Mouse (Mus musculus) neural tube, embryonic 11.5 days (tissue): ENCODE measurements around the gene Ltbp3. TPM values are rescaled to one million over a fixed set of nuclear protein-coding genes. Genes with fewer than 3 reads are reported as not detected.

Experiments
- ATAC-seq: fragments of 200-750 bp; cut with Nextera tagmentation; 2 replicates; pipeline ENCODE4 v1.8.0; 2017; ENCODE audit warnings: moderate number of reproducible peaks, mild to moderate bottlenecking, moderate TSS enrichment, moderate library complexity; ENCODE audit not compliant: insufficient read depth, low FRiP score, low TSS enrichment
- DNase-seq: peaks from one replicate; pipeline ENCODE4 v3.0.0-alpha.2; 2015; ENCODE audit warnings: low spot score
- H3K27ac ChIP-seq: fragments of 300-500 bp; sonication (generic); 2 replicates; pipeline ENCODE4 v1.5.1; 2014; ENCODE audit warnings: low read depth, mild to moderate bottlenecking, low read length
- H3K27me3 ChIP-seq: fragments of 300-500 bp; sonication (generic); 2 replicates; pipeline ENCODE4 v1.6.1; 2014; ENCODE audit warnings: mild to moderate bottlenecking, low read length, mixed read lengths; ENCODE audit not compliant: control insufficient read depth, insufficient read depth
- H3K36me3 ChIP-seq: fragments of 300-500 bp; sonication (generic); 2 replicates; pipeline ENCODE4 v1.6.1; 2014; ENCODE audit warnings: mild to moderate bottlenecking, low read length, moderate library complexity, mixed read lengths; ENCODE audit not compliant: control insufficient read depth, insufficient read depth
- H3K4me1 ChIP-seq: fragments of 300-500 bp; sonication (generic); 2 replicates; pipeline ENCODE4 v1.6.1; 2014; ENCODE audit warnings: low read length, mixed read lengths; ENCODE audit not compliant: control insufficient read depth, insufficient read depth
- H3K4me2 ChIP-seq: fragments of 300-500 bp; sonication (generic); 2 replicates; pipeline ENCODE4 v1.6.1; 2014; ENCODE audit warnings: low read depth, mild to moderate bottlenecking, moderate library complexity
- H3K4me3 ChIP-seq: fragments of 300-500 bp; sonication (generic); 2 replicates; pipeline ENCODE4 v1.5.1; 2014; ENCODE audit warnings: low read depth, low read length
- H3K9ac ChIP-seq: fragments of 300-500 bp; sonication (generic); 2 replicates; pipeline ENCODE4 v1.6.1; 2014; ENCODE audit warnings: mild to moderate bottlenecking, low read length
- H3K9me3 ChIP-seq: fragments of 300-500 bp; sonication (generic); 2 replicates; pipeline ENCODE4 v1.6.1; 2016; ENCODE audit warnings: low read length; ENCODE audit not compliant: control insufficient read depth
- WGBS: fragments of 180-500 bp; shearing (Covaris S2); extraction: QIAGEN DNeasy Blood & Tissue Kit; methylation state at CpG from one replicate; pipeline ENCODE4 v1.1.7; 2014; 5-methylcytosine and 5-hydroxymethylcytosine counted together
- polyA plus RNA-seq: library from polyadenylated mRNA; unstranded; fragments of >200 nt; fragmentation: Nextera tagmentation; extraction: Ambion mirVana; gene quantifications from 2 replicates; pipeline ENCODE4 v1.2.1, GENCODE M21; 2014

Gene Ltbp3
- polyA plus RNA-seq, 1 experiment from 2014 or later: 5.2 TPM

GRCm38 (mm10) chr19:5716955-5717354, 23.7 kb upstream of the Ltbp3 start:
- no peaks in the 10 kb centered on the region for H3K9me3 ChIP-seq
- H3K4me3 ChIP-seq: no peak overlapping the region
- no peak overlapping the region for H3K27ac ChIP-seq
- H3K27me3 ChIP-seq: no peaks in the 10 kb centered on the region
- 75% methylated on average over 10 of the region's 10 CpGs for whole genome bisulfite sequencing
- H3K4me2 ChIP-seq: no peak overlapping the region
- no peak overlapping the region for H3K9ac ChIP-seq
- peaks cover 10% of the 10 kb centered on the region for H3K36me3 ChIP-seq
- ATAC-seq: no peak
- H3K4me1 ChIP-seq: peaks cover 3% of the 10 kb centered on the region; the same call in 1 of the 2 replicates
- no peak for DNase-seq

GRCm38 (mm10) chr19:5721233-5721632, 19.5 kb upstream of the Ltbp3 start:
- 91% methylated on average over 6 of the region's 6 CpGs for WGBS
- DNase-seq: no peak
- Histone ChIP-seq H3K9me3 (no peaks in the 10 kb centered on the region), H3K27me3 (no peaks in the 10 kb centered on the region), H3K36me3 (peaks cover 12% of the 10 kb centered on the region), H3K4me3 (no peak overlapping the region), H3K4me1 (peaks cover 11% of the 10 kb centered on the region), H3K27ac (no peak overlapping the region), H3K4me2 (no peak overlapping the region), H3K9ac (no peak overlapping the region)
- no peak for ATAC-seq

- no peak overlapping the region for H3K4me3 ChIP-seq
These were observed 17.8 kb upstream of the Ltbp3 start for GRCm38 (mm10) chr19:5722848-5723425.

GRCm38 (mm10) chr19:5723934-5724548, 16.7 kb upstream of the Ltbp3 start:
- no peak overlapping the region for H3K4me2 ChIP-seq
- H3K9me3 ChIP-seq: no peaks in the 10 kb centered on the region
- DNase-seq: no peak
- no peak overlapping the region for H3K9ac ChIP-seq
- peaks cover 12% of the 10 kb centered on the region for H3K36me3 ChIP-seq
- no peak overlapping the region for H3K27ac ChIP-seq
- no peak for ATAC-seq
- no peaks in the 10 kb centered on the region for H3K27me3 ChIP-seq
- no peak overlapping the region for H3K4me3 ChIP-seq
- H3K4me1 ChIP-seq: peaks cover 26% of the 10 kb centered on the region
- WGBS: 75% methylated on average over 4 of the region's 4 CpGs

More at GRCm38 (mm10) chr19:5722848-5723425, 17.8 kb upstream of the Ltbp3 start:
- Histone ChIP-seq H3K27me3 (no peaks in the 10 kb centered on the region), H3K4me1 (peaks cover 18% of the 10 kb centered on the region), H3K9me3 (no peaks in the 10 kb centered on the region), H3K4me2 (no peak overlapping the region), H3K36me3 (peaks cover 12% of the 10 kb centered on the region), H3K27ac (no peak overlapping the region), H3K9ac (no peak overlapping the region)
- ATAC-seq: no peak
- WGBS: 92% methylated on average over 7 of the region's 7 CpGs
- no peak for DNase-seq

GRCm38 (mm10) chr19:5724549-5724941, 16.2 kb upstream of the Ltbp3 start:
- DNase-seq (no peak), ATAC-seq (no peak)
- 71% methylated on average over 7 of the region's 7 CpGs for WGBS
- peaks cover 26% of the 10 kb centered on the region for H3K4me1 ChIP-seq
- H3K36me3 ChIP-seq: peaks cover 12% of the 10 kb centered on the region
- no peaks in the 10 kb centered on the region for H3K9me3 ChIP-seq
- no peak overlapping the region for H3K27ac ChIP-seq
- H3K4me2 ChIP-seq: no peak overlapping the region
- no peak overlapping the region for H3K4me3 ChIP-seq
- no peaks in the 10 kb centered on the region for H3K27me3 ChIP-seq
- no peak overlapping the region for H3K9ac ChIP-seq

GRCm38 (mm10) chr19:5725029-5725707, 15.5 kb upstream of the Ltbp3 start:
- no peak for DNase-seq
- Histone ChIP-seq H3K4me3 (peak overlapping the region; percentile 5), H3K36me3 (peaks cover 12% of the 10 kb centered on the region)

GRCm38 (mm10) chr19:5725767-5726515, 14.8 kb upstream of the Ltbp3 start, which contains the start of gene Ehbp1l1:
Gene Ehbp1l1 (minus strand): TSS chr19:5726317.
- 13% methylated on average over 48 of the region's 49 CpGs for WGBS
- H3K9ac ChIP-seq: peak within 1 kb of the TSS; percentile 14
- H3K27ac ChIP-seq: no peak within 1 kb of the TSS
- no peaks in the 10 kb centered on the region for H3K9me3 ChIP-seq
- peaks cover 7% of the 10 kb centered on the region for H3K36me3 ChIP-seq
- peaks cover 39% of the 10 kb centered on the region for H3K4me1 ChIP-seq
- peak within 1 kb of the TSS; percentile 5 for H3K4me3 ChIP-seq
- H3K27me3 ChIP-seq: no peaks in the 10 kb centered on the region
- ATAC-seq (no peak), DNase-seq (peak; percentile 62)
- H3K4me2 ChIP-seq: peak within 1 kb of the TSS; percentile 50

More at GRCm38 (mm10) chr19:5725029-5725707, 15.5 kb upstream of the Ltbp3 start:
- H3K9me3 ChIP-seq: no peaks in the 10 kb centered on the region
- H3K9ac ChIP-seq: no peak overlapping the region; the same call in 1 of the 2 replicates
- H3K4me1 ChIP-seq: peaks cover 31% of the 10 kb centered on the region
- ATAC-seq: no peak
- 79% methylated on average over 12 of the region's 12 CpGs for WGBS
- no peaks in the 10 kb centered on the region for H3K27me3 ChIP-seq
- H3K27ac ChIP-seq: no peak overlapping the region
- H3K4me2 ChIP-seq: peak overlapping the region; percentile 50

- WGBS: 81% methylated on average over 15 of the region's 15 CpGs
- Histone ChIP-seq H3K9me3 (no peaks in the 10 kb centered on the region), H3K4me2 (peak overlapping the region; percentile 86), H3K27ac (no peak overlapping the region), H3K4me1 (peaks cover 42% of the 10 kb centered on the region), H3K36me3 (peaks cover 2% of the 10 kb centered on the region; the same call in 1 of the 2 replicates), H3K4me3 (peak overlapping the region; percentile 83), H3K27me3 (no peaks in the 10 kb centered on the region), H3K9ac (no peak overlapping the region)
- DNase-seq (no peak), ATAC-seq (no peak)
These were observed 13.6 kb upstream of the Ltbp3 start for GRCm38 (mm10) chr19:5726961-5727578.
